Mouse (Mus musculus) CD4-positive, CD25-positive, alpha-beta regulatory T cell, adult 4 months (primary cell): ENCODE measurements at regions not wholly inside any gene's neighbourhood (a gene's known extent, or its start where the extent isn't known, plus 50 kb on each side); places are given as distances from the start of the nearest gene placed in this dataset.

Experiments used
- ATAC-seq: one replicate; pipeline ENCODE4 v1.8.0; 2017

DNA sequence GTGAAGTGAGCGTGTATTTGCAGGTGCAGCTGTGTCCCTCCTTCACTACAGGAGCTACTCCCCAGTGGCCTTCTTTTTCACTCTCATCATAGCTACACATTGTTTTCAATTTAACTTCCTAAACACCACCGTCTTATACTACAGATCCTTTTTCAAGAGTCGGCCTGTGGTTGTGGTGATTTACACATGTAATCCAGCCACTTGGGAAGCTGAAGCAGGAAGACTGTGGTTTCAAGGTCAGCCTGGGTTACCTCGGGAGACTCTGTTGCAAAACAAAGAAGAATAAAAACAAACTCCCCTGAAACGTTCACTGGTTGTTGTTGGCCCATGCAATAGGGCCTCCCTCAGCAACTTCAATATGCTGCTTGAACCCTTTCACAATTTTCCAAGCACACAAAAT is 153.8 kb upstream of the Kcnh8 start:
- ATAC-seq = no peak

GRCm38 (mm10) chr17:52459303-52459996 is 143.1 kb upstream of the Kcnh8 start:
- no peak for ATAC-seq

- ATAC-seq = no peak
Measured at GRCm38 (mm10) chr17:52459997-52460387, 142.5 kb upstream of the Kcnh8 start.

- peak; percentile 18 for ATAC-seq
Measured at GRCm38 (mm10) chr17:52461264-52461663, 141.2 kb upstream of the Kcnh8 start.

- peak; percentile 87 for ATAC-seq
Measured at GRCm38 (mm10) chr17:52461709-52462141, 140.8 kb upstream of the Kcnh8 start.

DNA sequence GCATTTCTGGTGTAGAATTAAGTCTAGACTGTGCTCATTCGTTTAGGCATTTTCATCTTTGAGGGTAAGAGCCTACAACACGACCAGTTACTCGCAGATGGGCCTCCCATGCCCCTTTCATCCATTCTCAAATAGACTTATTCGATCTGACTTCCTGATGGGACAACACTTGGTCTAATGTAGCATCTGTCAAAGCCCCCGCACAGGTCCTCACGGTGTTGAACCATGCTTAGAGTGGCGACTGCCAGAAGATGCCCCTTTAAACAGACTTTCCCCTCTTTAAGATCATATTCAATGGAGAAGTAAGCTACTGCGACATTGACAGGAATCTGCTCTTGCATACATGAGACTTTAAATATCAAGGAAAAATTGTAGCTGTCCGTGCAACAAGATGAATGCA is 140.1 kb upstream of the Kcnh8 start:
- ATAC-seq = no peak

GRCm38 (mm10) chr17:52468464-52468863 is 134.0 kb upstream of the Kcnh8 start:
- ATAC-seq = peak; percentile 90

DNA sequence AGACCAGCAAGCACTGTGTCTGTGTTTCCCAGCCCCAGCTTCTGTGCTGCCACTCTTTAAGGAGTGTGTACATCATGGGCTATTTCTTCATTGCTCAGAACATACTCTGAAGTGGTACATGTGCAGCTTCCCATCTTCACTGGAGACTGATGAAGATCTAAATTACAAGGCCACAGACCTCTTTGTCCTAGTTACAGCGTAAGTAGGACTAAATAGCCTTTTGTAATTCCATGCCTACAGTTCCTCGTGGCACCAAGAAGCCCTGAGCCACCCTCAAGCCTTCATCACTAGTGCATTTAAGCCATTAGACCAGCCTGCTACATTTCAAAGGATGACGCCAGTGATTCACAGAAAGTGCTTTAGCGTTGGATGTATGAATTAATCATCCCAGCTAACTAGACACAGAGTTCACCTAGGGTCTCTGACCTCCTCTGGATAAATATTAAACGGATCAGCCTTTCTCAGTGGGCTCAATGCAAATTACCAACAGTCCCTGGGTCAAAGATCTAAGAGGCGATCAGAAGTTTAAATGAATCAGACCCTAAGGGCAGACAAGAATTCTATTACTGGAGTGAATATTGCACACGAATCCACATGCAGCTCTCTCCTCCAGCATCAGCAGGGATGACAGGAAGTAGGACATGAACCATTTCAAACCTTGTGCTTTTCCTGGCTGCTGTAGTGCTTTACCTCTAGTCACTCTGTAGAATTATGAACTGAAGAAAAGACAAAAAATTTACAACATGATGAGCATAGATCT is 123.0 kb upstream of the Kcnh8 start:
- ATAC-seq = no peak

DNA sequence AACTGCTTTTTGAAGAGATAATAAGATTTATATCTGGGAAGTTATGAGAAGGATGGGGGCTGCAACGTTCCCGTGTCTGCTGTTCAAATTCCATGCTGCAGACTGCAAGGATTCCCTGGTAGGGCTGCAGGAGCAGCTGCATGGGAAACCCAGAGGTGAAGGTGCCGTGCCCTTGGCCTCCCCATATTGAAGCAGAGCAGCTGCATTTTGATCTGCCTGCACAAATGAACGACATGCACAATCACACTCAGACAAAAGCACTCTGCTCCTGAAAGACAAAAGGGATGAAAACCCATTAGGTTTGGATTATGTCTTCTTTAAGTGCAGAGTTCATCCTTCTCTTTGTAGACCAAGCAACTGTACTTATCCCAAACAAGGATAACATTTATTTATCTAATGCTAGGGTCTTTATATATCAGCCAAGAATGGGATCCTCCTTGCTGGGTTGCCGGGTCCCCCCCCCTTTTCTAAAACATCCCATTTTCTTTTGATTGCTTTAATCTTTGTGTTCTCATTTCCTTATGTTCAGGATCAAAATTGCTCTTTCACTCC is 122.3 kb upstream of the Kcnh8 start:
- no peak for ATAC-seq

DNA sequence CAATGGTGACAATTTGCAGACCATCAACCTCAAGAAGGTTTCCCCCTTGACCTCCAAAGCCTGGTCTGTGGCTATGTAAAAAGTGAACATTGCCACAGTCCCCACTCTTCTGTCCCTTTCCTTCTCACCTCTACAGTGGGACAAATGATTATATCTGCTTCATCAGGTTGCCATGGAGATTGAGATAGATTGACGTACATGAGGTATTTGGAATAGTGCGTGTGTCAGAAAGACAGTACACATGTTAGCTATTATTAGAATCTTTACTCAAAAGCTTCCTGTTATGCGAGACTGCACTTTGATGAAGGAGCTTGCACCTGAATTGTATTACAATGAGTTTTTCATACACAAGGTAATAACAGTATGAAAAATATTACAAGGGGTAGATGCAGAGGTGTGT is 95.7 kb upstream of the Kcnh8 start:
- ATAC-seq = peak; percentile 77

DNA sequence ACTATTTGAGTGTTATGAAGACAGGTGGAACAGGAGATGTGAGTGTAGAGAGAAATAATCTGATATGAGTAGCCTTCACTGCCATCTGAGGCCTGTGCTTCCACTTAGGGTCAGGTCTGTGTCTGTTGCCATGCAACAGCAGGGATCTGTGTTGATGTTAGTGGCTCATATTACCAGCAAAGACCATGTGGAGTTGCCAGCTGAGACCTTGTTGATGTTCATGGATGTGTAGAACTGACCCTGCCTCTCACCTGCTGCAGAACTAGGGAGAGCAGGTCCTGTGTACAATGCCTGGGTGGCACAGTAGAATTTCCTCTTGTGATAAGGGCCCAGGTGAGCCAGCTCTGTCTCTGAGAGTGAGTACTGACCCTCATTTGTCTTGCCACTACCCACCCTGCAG is 72.2 kb upstream of the Kcnh8 start:
- ATAC-seq = no peak
